Mouse (Mus musculus): ENCODE results near the gene Gm20518.

Gene Gm20518

DNA sequence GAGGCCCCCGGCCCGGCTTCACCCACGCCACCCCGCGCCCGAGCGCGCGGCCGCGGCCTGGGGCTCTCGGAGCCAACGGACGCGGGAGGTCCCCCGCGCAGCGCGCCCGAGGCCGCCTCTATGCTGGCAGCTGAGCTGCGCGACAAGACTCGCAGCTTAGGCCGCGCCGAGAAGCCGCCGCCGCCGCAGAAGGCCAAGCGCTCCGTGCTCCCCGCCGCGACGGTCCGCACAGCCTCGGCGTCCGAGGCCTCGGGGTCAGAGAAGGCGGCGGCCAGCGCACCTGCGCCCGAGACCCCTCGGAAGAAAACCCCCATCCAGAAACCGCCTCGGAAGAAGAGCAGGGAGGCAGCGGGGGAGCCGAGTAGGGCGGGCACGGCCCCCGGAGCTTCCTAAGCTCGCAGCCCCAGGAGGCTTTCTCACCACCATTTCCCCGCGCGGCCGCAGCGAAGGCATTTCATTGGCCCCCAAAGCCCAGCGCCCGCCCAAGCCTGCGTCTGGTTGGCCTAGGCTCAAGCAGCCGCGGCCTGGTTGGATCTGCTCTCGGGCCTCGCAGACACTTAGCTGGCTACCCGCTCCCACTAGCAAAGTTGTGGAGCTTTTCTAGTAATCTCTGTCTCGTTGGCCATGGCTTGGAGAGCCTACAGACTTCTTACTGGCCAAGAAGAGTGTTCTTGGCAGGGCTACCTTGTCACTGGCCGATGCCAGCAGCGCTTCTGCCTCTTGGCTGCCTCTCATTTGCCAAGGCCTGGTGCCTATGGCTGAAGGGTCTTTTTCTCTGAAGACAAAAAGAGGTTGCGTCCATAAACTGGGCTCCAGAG, 84.1 kb downstream of the Gm20518 start:
- DNase-seq (ENCODE audit: low spot score in 2 of 2): peak; percentile 53 to 87

GRCm38 (mm10) chr16:17806581-17807191, 84.8 kb downstream of the Gm20518 start:
- no peak for DNase-seq (ENCODE audit: low spot score in 2 of 2)

DNA sequence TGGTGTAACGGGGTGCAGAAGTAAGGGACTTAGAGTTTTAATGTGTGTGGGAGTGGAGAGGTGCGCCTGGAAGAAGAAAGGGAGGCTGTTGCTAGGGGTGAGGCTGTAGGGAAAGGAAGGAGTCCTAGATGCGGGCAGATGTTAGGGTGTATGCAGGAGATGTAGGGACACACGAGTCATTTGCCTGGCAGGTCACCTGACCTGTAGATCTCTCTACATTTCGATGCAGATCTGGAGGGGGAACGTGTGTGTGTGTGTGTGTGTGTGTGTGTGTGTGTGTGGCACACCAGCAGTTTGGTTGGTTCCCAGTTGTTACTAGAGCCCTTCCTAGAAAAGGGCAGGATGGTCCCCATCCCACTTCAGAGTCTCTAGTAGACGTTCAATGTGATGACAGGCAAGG, 86.5 kb downstream of the Gm20518 start:
- DNase-seq (ENCODE audit: low spot score in 2 of 2): no peak

GRCm38 (mm10) chr16:17804449-17804912, 87.0 kb downstream of the Gm20518 start:
- no peak for DNase-seq (ENCODE audit: low spot score in 2 of 2)

DNA sequence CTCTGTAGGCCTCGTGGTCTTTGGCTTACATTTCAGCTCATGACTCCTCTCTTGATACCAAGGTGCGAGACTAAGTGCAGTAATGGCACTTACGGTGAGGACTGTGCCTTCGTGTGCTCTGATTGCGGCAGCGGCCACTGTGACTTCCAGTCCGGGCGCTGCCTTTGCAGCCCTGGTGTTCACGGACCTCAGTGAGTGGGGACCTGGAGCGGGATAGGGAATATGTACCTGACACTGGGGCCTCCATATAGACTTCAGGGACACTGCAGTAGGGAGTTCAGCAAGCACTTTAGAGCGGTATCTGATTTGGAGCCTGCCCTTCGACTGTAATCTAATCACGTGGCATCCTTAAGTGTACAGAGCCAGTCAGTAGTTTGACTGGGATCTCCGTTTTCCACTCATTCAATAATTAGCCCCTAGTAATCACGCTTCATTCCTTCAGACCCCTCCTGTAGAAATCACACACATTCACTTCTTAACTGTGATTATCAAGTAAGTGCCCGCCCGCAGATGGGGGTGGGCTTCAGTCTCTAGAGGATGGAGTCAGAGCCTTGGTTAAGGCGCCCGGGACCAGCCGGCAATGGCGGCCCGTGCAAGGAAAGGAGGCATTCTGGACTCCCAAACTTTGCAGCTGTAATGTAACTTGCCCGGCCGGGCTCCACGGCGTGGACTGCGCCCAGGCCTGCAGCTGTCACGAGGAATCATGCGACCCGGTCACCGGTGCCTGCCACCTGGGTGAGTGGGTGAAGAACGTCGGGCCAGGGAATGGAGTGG, 87.6 kb downstream of the Gm20518 start:
- DNase-seq (ENCODE audit: low spot score in 2 of 2): no peak

- DNase-seq (ENCODE audit: low spot score in 2 of 2): peak in 1 of 2 experiments; percentile 59
Observed at GRCm38 (mm10) chr16:17802839-17803674, 88.4 kb downstream of the Gm20518 start.

DNA sequence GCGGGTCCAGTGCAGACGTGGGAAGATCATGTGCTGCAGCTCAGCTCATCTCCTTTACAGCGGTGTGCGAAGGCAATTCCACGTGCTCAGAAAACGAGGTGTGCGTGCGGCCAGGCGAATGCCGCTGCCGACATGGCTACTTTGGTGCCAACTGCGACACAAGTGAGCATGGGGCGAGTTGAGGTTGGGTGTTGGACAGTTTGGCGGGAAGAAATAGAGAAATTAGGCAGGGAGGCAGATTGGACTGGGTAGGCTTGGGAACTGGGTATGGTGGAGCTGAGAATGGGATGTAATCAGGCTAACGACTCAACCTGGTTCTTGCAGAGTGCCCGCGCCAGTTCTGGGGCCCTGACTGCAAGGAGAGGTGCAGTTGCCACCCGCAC, 89.0 kb downstream of the Gm20518 start:
- no peak for DNase-seq (ENCODE audit: low spot score in 2 of 2)

- DNase-seq (ENCODE audit: low spot score in 2 of 2): no peak
Observed at GRCm38 (mm10) chr16:17801777-17802455, 89.6 kb downstream of the Gm20518 start.

DNA sequence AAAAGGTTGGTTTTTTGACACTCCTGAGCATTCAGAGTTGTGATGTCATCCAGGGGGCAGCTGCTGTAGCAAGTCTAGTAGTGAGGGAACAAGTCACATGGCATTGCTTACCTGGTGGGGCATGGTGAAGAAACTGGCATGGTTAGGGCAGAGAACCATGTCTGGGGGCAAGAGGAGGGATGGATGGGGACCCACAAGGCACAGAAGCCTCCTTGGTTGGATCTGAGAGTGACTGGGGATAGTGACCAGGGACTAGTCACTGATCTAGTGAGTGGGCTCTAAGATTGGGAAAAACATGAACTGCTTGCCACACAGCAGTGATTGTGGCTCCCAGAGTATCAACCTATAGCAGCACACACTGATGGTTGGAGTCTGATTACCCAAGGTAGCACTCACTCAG, 91.9 kb downstream of the Gm20518 start:
- no peak for DNase-seq (ENCODE audit: low spot score in 2 of 2)

- no peak for DNase-seq (ENCODE audit: low spot score in 2 of 2)
Observed at GRCm38 (mm10) chr16:17798321-17799180, 92.9 kb downstream of the Gm20518 start.

DNA sequence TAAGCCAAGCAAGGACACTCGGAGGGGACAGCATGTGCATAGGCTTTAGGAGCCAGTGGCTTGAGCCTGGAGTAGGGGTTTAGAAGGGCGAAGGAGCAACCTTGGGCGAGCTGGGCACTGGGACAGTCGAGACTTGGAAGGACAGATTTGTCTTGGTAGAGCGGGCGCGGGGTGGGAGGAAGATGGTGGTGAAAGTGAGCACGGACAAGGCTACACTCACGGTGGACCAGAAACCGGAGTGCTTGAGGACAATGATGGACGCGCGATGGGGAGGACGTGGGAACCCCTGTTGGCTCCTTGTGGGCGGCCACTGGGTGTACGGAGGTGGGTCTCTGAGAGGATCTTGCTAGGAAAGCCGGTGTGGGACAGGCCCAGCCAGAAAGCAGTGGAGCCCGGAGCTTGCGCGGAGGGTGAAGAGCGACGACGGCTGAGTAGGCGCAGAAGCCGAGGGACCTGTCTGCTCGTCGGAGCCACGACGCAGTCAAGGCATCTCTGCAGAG, 93.6 kb downstream of the Gm20518 start:
- DNase-seq (ENCODE audit: low spot score in 2 of 2): no peak

DNA sequence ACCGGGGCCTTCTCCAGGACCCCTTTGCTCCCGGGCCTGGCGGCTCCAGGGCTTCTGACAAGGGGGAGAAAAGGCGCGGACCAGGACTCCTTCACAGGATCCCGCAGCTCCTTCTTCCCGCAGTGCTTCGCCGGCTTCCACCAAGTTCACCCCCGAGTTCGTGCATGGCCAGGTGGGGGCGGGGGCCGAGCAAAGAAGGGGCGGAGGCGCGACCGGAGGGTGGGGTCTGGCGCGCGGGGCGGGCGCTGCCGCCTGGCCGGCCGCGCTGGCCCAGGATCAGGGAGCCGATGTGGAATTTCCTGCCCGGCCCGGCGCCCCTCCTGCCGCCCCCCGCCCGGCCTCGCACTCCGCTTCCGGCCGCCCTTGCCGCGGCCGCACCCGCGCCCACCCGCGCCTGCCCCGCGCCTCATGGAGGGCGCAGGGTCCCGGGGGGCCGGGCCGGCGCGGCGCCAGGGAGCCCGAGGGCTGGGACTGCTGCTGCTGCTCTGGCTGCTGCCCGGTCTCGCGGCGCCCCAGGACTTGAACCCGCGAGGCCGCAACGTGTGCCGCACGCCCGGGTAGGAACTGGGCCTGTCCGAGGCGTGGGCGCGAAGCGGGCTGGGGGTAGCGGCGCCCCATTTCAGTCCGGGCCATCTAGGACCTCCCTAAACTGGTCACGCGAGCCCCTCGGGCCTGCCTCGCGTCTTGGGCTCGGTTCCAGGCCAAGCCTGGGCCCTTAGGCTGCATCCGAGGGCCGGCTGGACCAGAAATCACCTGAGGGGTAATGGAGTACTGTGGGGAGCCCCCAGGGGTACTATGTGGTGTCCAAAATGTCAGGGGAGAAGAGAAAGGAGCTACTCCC, 94.3 kb downstream of the Gm20518 start, which contains the start of gene Scarf2:
Gene Scarf2, plus strand, starts transcription at position 312 of the 841 bp plus-strand sequence.
- DNase-seq (ENCODE audit: low spot score in 2 of 2): no peak

DNA sequence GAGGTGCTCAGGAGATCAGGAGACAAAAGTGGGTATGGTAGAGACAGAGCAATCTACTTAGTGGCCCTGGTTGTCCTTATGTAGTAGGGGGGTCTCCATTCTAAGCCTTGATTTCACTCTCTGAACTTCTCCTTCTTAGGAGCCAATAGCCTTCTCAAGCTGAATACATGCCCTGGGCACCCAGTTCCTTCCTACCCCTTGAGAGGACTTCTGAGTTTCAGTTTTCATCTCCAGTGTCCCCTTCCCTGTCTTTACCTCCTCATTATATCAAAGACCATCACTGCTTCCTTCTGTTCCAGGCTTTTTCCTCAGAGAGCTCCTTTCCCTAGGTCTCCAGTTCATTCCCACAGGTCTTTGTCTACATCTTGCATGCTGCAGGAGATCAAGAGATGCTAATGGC, 95.0 kb downstream of the Gm20518 start:
- DNase-seq (ENCODE audit: low spot score in 2 of 2): no peak

DNA sequence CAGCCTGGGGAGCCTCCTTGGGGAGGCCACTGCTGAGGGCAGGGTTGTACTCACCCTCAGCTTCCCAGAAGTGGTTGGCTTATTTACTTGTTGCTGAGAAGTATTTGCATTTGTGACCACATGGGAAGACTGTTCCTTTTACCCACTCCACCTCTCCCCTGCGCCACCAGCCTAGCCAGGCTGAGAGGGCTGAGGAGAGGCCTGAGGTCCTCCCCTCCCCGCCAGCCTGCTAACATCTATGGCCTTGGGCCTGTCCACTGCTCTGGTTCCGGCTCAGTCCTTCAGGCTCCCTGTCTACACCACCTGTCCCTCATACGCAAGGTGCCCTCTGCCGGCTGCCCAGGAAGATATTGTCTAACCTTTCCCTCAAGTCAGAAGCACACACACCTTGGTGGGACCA, 95.8 kb downstream of the Gm20518 start:
- no peak for DNase-seq (ENCODE audit: low spot score in 2 of 2)

GRCm38 (mm10) chr16:17794047-17794446, 97.4 kb downstream of the Gm20518 start:
- DNase-seq (ENCODE audit: low spot score in 2 of 2): peak in 1 of 2 experiments; percentile 54

GRCm38 (mm10) chr16:17792728-17793127, 98.7 kb downstream of the Gm20518 start:
- DNase-seq (ENCODE audit: low spot score in 2 of 2): no peak

DNA sequence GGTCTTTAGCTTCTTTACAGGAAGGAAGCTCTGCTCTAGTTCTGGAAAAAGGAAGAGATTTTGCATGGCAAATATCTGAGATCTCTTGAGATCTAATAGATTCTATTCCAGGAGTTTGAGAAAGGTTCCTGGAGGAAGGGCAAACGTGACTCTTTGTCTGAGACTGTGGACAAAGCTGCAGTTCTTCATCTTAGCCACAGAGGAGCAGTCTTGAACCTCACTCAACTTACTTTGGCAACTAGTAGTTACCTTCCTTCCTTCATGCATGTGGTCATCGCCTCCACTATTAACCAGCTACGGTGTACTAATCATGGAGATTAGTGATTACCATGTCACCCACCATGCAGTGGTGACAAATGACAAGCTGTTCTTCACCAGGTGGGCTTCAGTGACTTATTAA, 106.1 kb downstream of the Gm20518 start:
- DNase-seq (ENCODE audit: low spot score in 2 of 2): no peak

Measured in left cerebral cortex, adult 9 months (tissue).